Comparison of ENCODE assay signal across 20 mouse cellular contexts in genomic region chr2:65541781-65542180, GRCm38 (mm10). TPM values are rescaled to one million over a fixed set of nuclear protein-coding genes. Genes with fewer than 3 reads are reported as not detected.
"Had no signal": no experiment of that assay in that cellular context is flagged by ENCODE, and none has a peak within 500 bp of the region (broad histone marks: within the 10 kb centered on the region; RNA-seq: fewer than 3 reads in every experiment).

No protein-coding gene starts in this region.

- H3K9me3 ChIP-seq: midbrain, embryonic 10.5 days; midbrain, embryonic 12.5 days; neural tube, embryonic 13.5 days; neural tube, embryonic 15.5 days had no signal

- DNase-seq: lung, embryonic 14.5 days; lung, postnatal 10 days; lung, postnatal 4 days; midbrain, embryonic 14.5 days; retina, postnatal 1 day; right cerebral cortex, adult 18-20 months; right cerebral cortex, postnatal 25 days; right cerebral cortex, postnatal 4 days; spleen, adult 18-20 months; thymus, adult 18-20 months; thymus, postnatal 14 days; thymus, postnatal 36 days had no signal

- H3K4me3 ChIP-seq: midbrain, embryonic 10.5 days; midbrain, embryonic 12.5 days; myocyte; neural tube, embryonic 13.5 days; neural tube, embryonic 15.5 days had no signal

- H3K27ac ChIP-seq: midbrain, embryonic 10.5 days; midbrain, embryonic 12.5 days; neural tube, embryonic 15.5 days had no signal

- H3K4me2 ChIP-seq: lung, embryonic 14.5 days; midbrain, embryonic 12.5 days; neural tube, embryonic 13.5 days; neural tube, embryonic 15.5 days had no signal

- H3K9ac ChIP-seq: lung, embryonic 14.5 days; midbrain, embryonic 12.5 days; neural tube, embryonic 13.5 days; neural tube, embryonic 15.5 days had no signal

- H3K27me3 ChIP-seq: midbrain, embryonic 12.5 days; neural tube, embryonic 13.5 days; neural tube, embryonic 15.5 days had no signal

- ATAC-seq: midbrain, embryonic 16.5 days had no signal

- H3K36me3 ChIP-seq: midbrain, embryonic 10.5 days; midbrain, embryonic 12.5 days; neural tube, embryonic 13.5 days; neural tube, embryonic 15.5 days had no signal

RNA-seq across cellular contexts. Expression of gene Scn3a, which starts 25.6 kb away (rescaled TPM):
- total RNA-seq: megakaryocyte, adult 5-6 weeks; megakaryocyte-erythroid progenitor cell, adult 5-6 weeks had no signal
